ENCODE assay signal across 18 mouse cellular contexts in genomic region chr4:149759517-149759916, GRCm38 (mm10).
"Had no signal": no experiment of that assay in that cellular context is flagged by ENCODE, and none has a peak within 500 bp of the region (broad histone marks: within the 10 kb centered on the region; RNA-seq: fewer than 3 reads in every experiment).

No protein-coding gene starts in this region.

- H3K27ac ChIP-seq: kidney, embryonic 15.5 days; limb, embryonic 15.5 days; liver, embryonic 12.5 days; macrophage; stomach, postnatal 0 days had no signal

- ATAC-seq: intestine, embryonic 16.5 days; liver, embryonic 12.5 days; midbrain, embryonic 16.5 days had no signal

- DNase-seq: kidney, adult 2 months; kidney, postnatal 36 days; left cerebral cortex, postnatal 4 days; lung, embryonic 14.5 days; lung, postnatal 10 days; right cerebral cortex, adult 18-20 months; spleen, adult 18-20 months; thymus, adult 2 months; thymus, postnatal 25 days had no signal

- H3K9me3 ChIP-seq: kidney, embryonic 15.5 days; limb, embryonic 15.5 days; liver, embryonic 12.5 days; megakaryocyte, embryonic 14.5 days had no signal

- H3K9ac ChIP-seq: kidney, embryonic 15.5 days; limb, embryonic 15.5 days; liver, embryonic 12.5 days; lung, embryonic 14.5 days had no signal

- H3K4me1 ChIP-seq: kidney, embryonic 15.5 days; limb, embryonic 15.5 days had no signal

- H3K4me3 ChIP-seq: kidney, embryonic 15.5 days; limb, embryonic 15.5 days; liver, embryonic 12.5 days; megakaryocyte, embryonic 14.5 days had no signal

- H3K4me2 ChIP-seq: kidney, embryonic 15.5 days; limb, embryonic 15.5 days; liver, embryonic 12.5 days; lung, embryonic 14.5 days; midbrain, embryonic 11.5 days had no signal

- H3K27me3 ChIP-seq: kidney, embryonic 15.5 days; limb, embryonic 15.5 days; liver, embryonic 12.5 days; megakaryocyte, embryonic 14.5 days had no signal
